Mouse (Mus musculus) liver, embryonic 13.5 days (tissue): ENCODE measurements around the gene Ciita. TPM values are rescaled to one million over a fixed set of nuclear protein-coding genes. Genes with fewer than 3 reads are reported as not detected.

ENCODE experiments used
- ATAC-seq: fragments of 200-750 bp; cut with Nextera tagmentation; 2 replicates; pipeline ENCODE4 v1.8.0; 2017; ENCODE audit warnings: low read depth, mild to moderate bottlenecking, moderate number of reproducible peaks, moderate library complexity
- DNase-seq: peaks from one replicate; pipeline ENCODE4 v3.0.0; 2022
- H3K27ac ChIP-seq: fragments of 300-500 bp; sonication (generic); 2 replicates; pipeline ENCODE4 v1.5.1; 2015; ENCODE audit warnings: moderate library complexity, mild to moderate bottlenecking, inconsistent platforms
- H3K27me3 ChIP-seq: fragments of 300-500 bp; sonication (generic); 2 replicates; pipeline ENCODE4 v1.6.1; 2015; ENCODE audit warnings: mild to moderate bottlenecking, inconsistent platforms
- H3K36me3 ChIP-seq: fragments of 300-500 bp; sonication (generic); 2 replicates; pipeline ENCODE4 v1.6.1; 2015; ENCODE audit warnings: mild to moderate bottlenecking, inconsistent platforms
- H3K4me1 ChIP-seq: fragments of 300-500 bp; sonication (generic); replicated peaks from 2 replicates; pipeline ENCODE4 v1.6.1; 2015; ENCODE audit warnings: inconsistent platforms
- H3K4me2 ChIP-seq: fragments of 300-500 bp; sonication (generic); 2 replicates; pipeline ENCODE4 v1.6.1; 2015; ENCODE audit warnings: inconsistent platforms, mild to moderate bottlenecking, moderate library complexity
- H3K4me3 ChIP-seq: fragments of 300-500 bp; sonication (generic); replicated peaks from 2 replicates; pipeline ENCODE4 v1.5.1; 2015; ENCODE audit warnings: mild to moderate bottlenecking, inconsistent platforms
- H3K9ac ChIP-seq: fragments of 300-500 bp; sonication (generic); 2 replicates; pipeline ENCODE4 v1.6.1; 2015; ENCODE audit warnings: mild to moderate bottlenecking, inconsistent platforms
- H3K9me3 ChIP-seq: fragments of 300-500 bp; sonication (generic); replicated peaks from 2 replicates; pipeline ENCODE4 v1.6.1; 2016; ENCODE audit warnings: inconsistent platforms
- WGBS: fragments of 180-500 bp; shearing (Covaris S2); methylation state at CpG from one replicate; pipeline ENCODE4 v1.1.7; 2015; ENCODE audit not compliant: insufficient replicate concordance; 5-methylcytosine and 5-hydroxymethylcytosine counted together
- polyA plus RNA-seq: library from polyadenylated mRNA; unstranded; fragments of >200 nt; fragmentation: Nextera tagmentation; extraction: Ambion mirVana; gene quantifications from 2 replicates; pipeline ENCODE4 v1.2.1, GENCODE M21; 2015

Ciita gene
- polyA plus RNA-seq, 1 experiment from 2014 or later, result 0.05 TPM

- peak; percentile 40 for DNase-seq
- 33% methylated on average over 2 of the region's 2 CpGs for WGBS
- ATAC-seq, result no peak
These were observed 41.2 kb downstream of the Ciita start for GRCm38 (mm10) chr16:10520908-10521614.

GRCm38 (mm10) chr16:10522811-10523210, 43.0 kb downstream of the Ciita start:
- WGBS, result 67% methylated on average over 1 of the region's 1 CpGs
- Histone ChIP-seq H3K27ac (no peak overlapping the region), H3K27me3 (no peaks in the 10 kb centered on the region), H3K9ac (no peak overlapping the region), H3K36me3 (no peaks in the 10 kb centered on the region), H3K9me3 (no peaks in the 10 kb centered on the region), H3K4me3 (no peak overlapping the region), H3K4me2 (no peak overlapping the region), H3K4me1 (peaks cover 7% of the 10 kb centered on the region)
- ATAC-seq (no peak), DNase-seq (peak; percentile 27)

More at GRCm38 (mm10) chr16:10520908-10521614, 41.2 kb downstream of the Ciita start:
- Histone ChIP-seq H3K4me1 (peaks cover 7% of the 10 kb centered on the region), H3K27me3 (no peaks in the 10 kb centered on the region), H3K36me3 (no peaks in the 10 kb centered on the region), H3K27ac (no peak overlapping the region), H3K9me3 (no peaks in the 10 kb centered on the region), H3K4me3 (no peak overlapping the region), H3K9ac (no peak overlapping the region), H3K4me2 (no peak overlapping the region)

DNA sequence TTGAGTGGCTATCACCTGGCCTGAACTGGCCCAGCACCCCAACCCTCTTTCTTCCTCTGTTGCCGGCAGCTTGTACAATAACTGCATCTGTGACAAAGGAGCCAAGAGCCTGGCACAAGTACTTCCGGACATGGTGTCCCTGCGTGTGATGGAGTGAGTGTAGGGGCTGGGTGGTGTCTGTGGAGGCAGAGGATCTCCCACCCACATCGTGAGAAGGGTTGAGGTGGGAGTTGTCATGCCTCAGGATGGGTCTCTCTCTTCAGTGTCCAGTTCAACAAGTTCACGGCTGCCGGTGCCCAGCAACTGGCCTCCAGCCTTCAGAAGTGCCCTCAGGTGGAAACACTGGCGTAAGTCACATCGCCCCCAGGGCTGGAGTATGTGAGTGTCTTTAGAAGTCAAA, 43.8 kb downstream of the Ciita start:
- Histone ChIP-seq H3K27me3 (no peaks in the 10 kb centered on the region), H3K36me3 (no peaks in the 10 kb centered on the region), H3K27ac (no peak overlapping the region), H3K4me1 (peaks cover 7% of the 10 kb centered on the region), H3K9me3 (no peaks in the 10 kb centered on the region), H3K4me2 (no peak overlapping the region), H3K9ac (no peak overlapping the region), H3K4me3 (no peak overlapping the region)
- WGBS, result 79% methylated on average over 8 of the region's 8 CpGs
- no peak for ATAC-seq
- no peak for DNase-seq

GRCm38 (mm10) chr16:10524866-10525609, 45.2 kb downstream of the Ciita start:
- Histone ChIP-seq H3K9ac (no peak overlapping the region), H3K27ac (no peak overlapping the region), H3K36me3 (no peaks in the 10 kb centered on the region), H3K4me3 (no peak overlapping the region), H3K27me3 (no peaks in the 10 kb centered on the region), H3K9me3 (no peaks in the 10 kb centered on the region), H3K4me2 (no peak overlapping the region), H3K4me1 (peaks cover 7% of the 10 kb centered on the region)
- ATAC-seq (peak; percentile 29; the same call in 1 of the 2 replicates), DNase-seq (no peak)
- WGBS, result 18% methylated on average over 4 of the region's 4 CpGs

DNA sequence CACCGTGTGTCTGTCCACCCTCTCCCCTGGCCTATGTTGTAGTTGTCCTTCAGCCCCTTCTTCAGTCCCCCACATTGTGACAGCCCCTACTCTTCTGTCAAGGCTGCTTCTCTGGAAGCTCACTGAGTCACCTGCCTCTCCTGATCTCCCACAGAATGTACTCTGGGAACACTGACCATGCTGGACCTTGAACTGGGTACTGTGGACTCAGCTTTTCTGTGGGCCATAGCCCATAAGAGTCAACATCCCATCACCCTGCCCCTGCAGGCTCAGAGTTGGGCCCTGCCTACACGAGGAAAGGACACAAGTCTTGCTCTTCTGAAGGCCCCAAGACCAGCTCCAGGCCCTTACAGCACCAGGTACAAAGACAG, 45.7 kb downstream of the Ciita start:
- 31% methylated on average over 2 of the region's 2 CpGs for WGBS
- H3K4me2 ChIP-seq, result no peak overlapping the region
- H3K9ac ChIP-seq, result no peak overlapping the region
- H3K4me3 ChIP-seq, result no peak overlapping the region
- ATAC-seq (peak; percentile 46), DNase-seq (no peak)
- no peaks in the 10 kb centered on the region for H3K9me3 ChIP-seq
- H3K4me1 ChIP-seq, result peaks cover 7% of the 10 kb centered on the region
- H3K27ac ChIP-seq, result no peak overlapping the region
- H3K27me3 ChIP-seq, result no peaks in the 10 kb centered on the region
- H3K36me3 ChIP-seq, result no peaks in the 10 kb centered on the region

DNA sequence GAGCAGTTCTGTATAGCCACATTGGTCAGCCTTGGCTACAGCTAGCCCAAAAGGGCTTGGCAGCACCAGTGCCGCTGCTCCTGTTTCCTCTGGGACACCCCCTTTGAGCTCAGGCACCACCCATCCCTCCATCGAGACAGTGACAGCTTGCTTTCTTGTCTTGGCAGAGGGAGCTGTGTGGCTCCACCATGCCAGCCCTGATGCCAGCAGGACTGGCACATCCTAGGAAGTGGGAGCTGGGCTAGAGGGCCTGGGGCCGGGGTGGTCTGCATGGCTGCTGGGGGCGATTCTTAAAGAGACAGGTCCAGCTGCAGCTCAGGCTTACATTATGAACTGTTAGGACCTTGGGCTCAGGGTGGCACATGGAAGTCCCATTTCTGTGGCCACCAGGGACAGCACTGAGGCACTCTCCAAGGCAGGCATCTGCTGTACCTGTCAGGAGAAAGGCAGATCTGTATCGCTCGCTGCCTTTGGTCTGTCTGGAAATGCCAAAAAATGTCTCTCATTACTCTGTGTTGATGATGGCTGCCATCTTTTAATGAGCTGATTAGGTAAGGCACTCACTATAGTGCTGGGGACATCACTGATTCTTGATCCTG, 47.3 kb downstream of the Ciita start:
- no peak for ATAC-seq
- no peaks in the 10 kb centered on the region for H3K36me3 ChIP-seq
- 79% methylated on average over 6 of the region's 6 CpGs for WGBS
- DNase-seq, result no peak
- no peaks in the 10 kb centered on the region for H3K9me3 ChIP-seq
- H3K27me3 ChIP-seq, result no peaks in the 10 kb centered on the region
- H3K4me3 ChIP-seq, result no peak overlapping the region
- no peak overlapping the region for H3K9ac ChIP-seq
- H3K4me2 ChIP-seq, result no peak overlapping the region
- H3K4me1 ChIP-seq, result peaks cover 7% of the 10 kb centered on the region
- no peak overlapping the region for H3K27ac ChIP-seq

DNA sequence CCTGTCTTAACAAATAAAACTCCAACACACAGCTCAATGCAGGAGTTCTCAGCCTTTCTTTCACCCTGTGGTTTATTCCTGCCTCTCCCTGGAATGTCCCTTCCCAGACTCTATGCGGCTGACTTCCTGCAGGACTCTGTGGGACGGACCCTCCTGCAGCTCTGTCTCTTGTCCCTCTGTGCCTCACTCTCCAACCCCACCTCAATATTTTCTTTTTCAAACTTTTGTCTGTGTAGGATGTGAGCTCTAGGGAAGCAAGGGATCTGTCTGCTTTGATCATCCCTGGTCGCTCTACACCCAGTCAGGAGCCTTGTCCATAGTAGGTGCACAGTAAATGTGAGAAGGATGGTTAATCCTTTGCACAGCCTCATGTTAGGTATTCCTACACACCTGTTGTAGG, 48.5 kb downstream of the Ciita start:
- Histone ChIP-seq H3K4me1 (peaks cover 7% of the 10 kb centered on the region), H3K27ac (no peak overlapping the region), H3K4me2 (no peak overlapping the region), H3K36me3 (no peaks in the 10 kb centered on the region), H3K9me3 (no peaks in the 10 kb centered on the region), H3K27me3 (no peaks in the 10 kb centered on the region), H3K9ac (no peak overlapping the region), H3K4me3 (no peak overlapping the region)
- ATAC-seq, result no peak
- WGBS, result 66% methylated on average over 3 of the region's 3 CpGs
- DNase-seq, result no peak

DNA sequence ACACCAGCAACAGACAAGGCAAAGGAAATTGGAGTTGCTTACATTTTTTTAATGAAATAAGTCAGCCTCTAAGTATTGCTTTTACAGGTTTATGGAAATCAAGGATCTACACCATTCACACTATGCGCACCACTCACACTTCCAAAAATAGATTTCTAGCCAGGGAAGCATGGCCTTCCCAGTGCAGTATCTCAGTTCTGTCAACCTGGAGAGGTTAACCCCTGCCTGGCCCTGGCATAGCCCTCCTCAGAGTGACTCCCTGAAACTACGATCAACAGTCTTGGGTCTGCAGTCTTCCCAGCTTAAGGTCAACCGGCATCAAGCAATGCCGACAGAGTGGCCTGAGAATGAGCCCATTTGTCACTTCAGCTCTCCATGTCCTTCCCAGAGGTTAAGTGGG, 50.3 kb downstream of the Ciita start:
- H3K9ac ChIP-seq, result no peak overlapping the region
- WGBS, result 80% methylated on average over 4 of the region's 4 CpGs
- H3K4me3 ChIP-seq, result no peak overlapping the region
- H3K36me3 ChIP-seq, result no peaks in the 10 kb centered on the region
- no peak for DNase-seq
- ATAC-seq, result no peak
- peaks cover 3% of the 10 kb centered on the region for H3K4me1 ChIP-seq
- no peaks in the 10 kb centered on the region for H3K27me3 ChIP-seq
- no peaks in the 10 kb centered on the region for H3K9me3 ChIP-seq
- H3K4me2 ChIP-seq, result no peak overlapping the region
- no peak overlapping the region for H3K27ac ChIP-seq

DNA sequence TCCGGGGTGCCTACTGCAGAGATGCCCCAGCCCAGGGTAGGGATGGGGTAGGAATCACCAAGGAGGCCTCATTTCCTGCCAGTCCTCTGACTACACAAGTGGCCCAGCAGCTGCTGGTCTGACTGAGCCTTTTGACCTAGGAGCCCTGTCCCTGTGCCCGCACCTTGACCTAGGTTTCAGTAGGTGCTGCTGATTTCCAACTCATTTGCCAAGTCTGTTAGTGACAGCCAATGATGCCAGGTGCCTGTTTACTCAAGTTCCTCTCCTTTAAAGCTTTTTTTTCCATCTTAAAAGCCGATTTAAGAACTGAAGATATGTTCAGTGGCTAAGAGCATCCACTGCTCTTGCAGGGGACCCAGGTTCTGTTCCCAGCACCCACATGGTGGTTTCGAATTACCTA, 53.9 kb downstream of the Ciita start:
- Histone ChIP-seq H3K9me3 (no peaks in the 10 kb centered on the region), H3K4me3 (no peak overlapping the region), H3K36me3 (no peaks in the 10 kb centered on the region), H3K27ac (no peak overlapping the region), H3K4me2 (no peak overlapping the region), H3K9ac (no peak overlapping the region), H3K4me1 (no peaks in the 10 kb centered on the region), H3K27me3 (no peaks in the 10 kb centered on the region)
- ATAC-seq (no peak), DNase-seq (no peak)
- 63% methylated on average over 4 of the region's 4 CpGs for WGBS

DNA sequence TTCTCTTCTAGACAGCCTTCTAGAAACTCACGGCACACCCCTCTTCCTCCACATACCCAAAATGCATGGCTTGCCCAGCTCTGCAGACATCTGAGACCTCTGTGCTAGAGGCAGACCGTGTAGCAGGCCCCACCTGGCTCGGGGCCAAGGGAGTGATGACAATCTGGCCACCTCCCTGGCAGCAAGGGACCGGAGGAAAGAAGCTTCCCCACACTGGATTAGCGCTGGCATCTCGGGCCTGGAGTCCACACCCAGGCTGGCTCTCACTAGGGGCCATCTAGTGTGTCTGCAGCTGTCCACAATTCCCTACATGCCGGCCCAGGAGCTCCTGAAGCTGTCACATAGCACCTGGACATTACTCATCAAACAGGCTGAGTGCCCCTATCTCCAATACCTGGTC, 54.7 kb downstream of the Ciita start:
- WGBS, result 72% methylated on average over 7 of the region's 7 CpGs
- Histone ChIP-seq H3K4me1 (0 out of 2 replicates have a peak, but pooled peaks cover 2% of the 10 kb centered on the region), H3K4me3 (no peak overlapping the region), H3K27ac (no peak overlapping the region), H3K27me3 (no peaks in the 10 kb centered on the region), H3K36me3 (no peaks in the 10 kb centered on the region), H3K9me3 (no peaks in the 10 kb centered on the region), H3K9ac (no peak overlapping the region), H3K4me2 (no peak overlapping the region)
- no peak for DNase-seq
- ATAC-seq, result no peak

- Histone ChIP-seq H3K4me1 (peaks cover 16% of the 10 kb centered on the region), H3K36me3 (no peaks in the 10 kb centered on the region), H3K9me3 (no peaks in the 10 kb centered on the region), H3K27me3 (no peaks in the 10 kb centered on the region), H3K4me2 (no peak overlapping the region), H3K27ac (no peak overlapping the region), H3K4me3 (no peak overlapping the region), H3K9ac (no peak overlapping the region)
- ATAC-seq (no peak), DNase-seq (no peak)
- 52% methylated on average over 5 of the region's 5 CpGs for WGBS
These were observed 56.5 kb downstream of the Ciita start for GRCm38 (mm10) chr16:10536323-10536722.
